Mouse (Mus musculus) hindbrain, embryonic 15.5 days (tissue): Measurements from ENCODE around the gene Gpatch8. TPM values are rescaled to one million over a fixed set of nuclear protein-coding genes. Genes with fewer than 3 reads are reported as not detected.

Experiments used
- ATAC-seq: fragments of 200-750 bp; cut with Nextera tagmentation; 2 replicates; pipeline ENCODE4 v1.8.0; 2017; ENCODE audit warnings: low read depth, moderate number of reproducible peaks, moderate TSS enrichment; ENCODE audit not compliant: low FRiP score
- H3K27ac ChIP-seq: fragments of 300-500 bp; sonication (generic); replicated peaks from 2 replicates; pipeline ENCODE4 v1.5.1; 2015; ENCODE audit warnings: mild to moderate bottlenecking, inconsistent platforms
- H3K27me3 ChIP-seq: fragments of 300-500 bp; sonication (generic); 2 replicates; pipeline ENCODE4 v1.6.1; 2015; ENCODE audit warnings: control low read depth, inconsistent platforms
- H3K36me3 ChIP-seq: fragments of 300-500 bp; sonication (generic); 2 replicates; pipeline ENCODE4 v1.6.1; 2015; ENCODE audit warnings: control low read depth, inconsistent platforms
- H3K4me1 ChIP-seq: fragments of 300-500 bp; sonication (generic); replicated peaks from 2 replicates; pipeline ENCODE4 v1.6.1; 2015; ENCODE audit warnings: control low read depth, inconsistent platforms
- H3K4me2 ChIP-seq: fragments of 300-500 bp; sonication (generic); 2 replicates; pipeline ENCODE4 v1.6.1; 2015; ENCODE audit warnings: moderate library complexity, mild to moderate bottlenecking, inconsistent platforms
- H3K4me3 ChIP-seq: fragments of 300-500 bp; sonication (generic); 2 replicates; pipeline ENCODE4 v1.5.1; 2015; ENCODE audit warnings: mild to moderate bottlenecking, inconsistent platforms
- H3K9ac ChIP-seq: fragments of 300-500 bp; sonication (generic); 2 replicates; pipeline ENCODE4 v1.6.1; 2015; ENCODE audit warnings: inconsistent platforms
- H3K9me3 ChIP-seq: fragments of 300-500 bp; sonication (generic); 2 replicates; pipeline ENCODE4 v1.6.1; 2016; ENCODE audit warnings: control low read depth, inconsistent platforms
- WGBS: fragments of 180-500 bp; shearing (Covaris S2); methylation state at CpG from one replicate; pipeline ENCODE4 v1.1.7; 2015; 5-methylcytosine and 5-hydroxymethylcytosine counted together
- polyA plus RNA-seq: library from polyadenylated mRNA; unstranded; fragments of >200 nt; fragmentation: Nextera tagmentation; extraction: Ambion mirVana; gene quantifications from 2 replicates; pipeline ENCODE4 v1.2.1, GENCODE M21; 2015

The Gpatch8 gene
- polyA plus RNA-seq, 1 experiment from 2014 or later, result 66.6 TPM

GRCm38 (mm10) chr11:102493241-102493640 lies 63.0 kb downstream of the Gpatch8 start:
- Histone ChIP-seq H3K4me2 (no peak overlapping the region), H3K27ac (no peak overlapping the region), H3K9me3 (no peaks in the 10 kb centered on the region), H3K4me1 (no peaks in the 10 kb centered on the region), H3K4me3 (no peak overlapping the region), H3K27me3 (no peaks in the 10 kb centered on the region), H3K9ac (no peak overlapping the region), H3K36me3 (peaks cover 28% of the 10 kb centered on the region)
- WGBS, result 90% methylated on average over 2 of the region's 2 CpGs
- no peak for ATAC-seq

- Histone ChIP-seq H3K36me3 (peaks cover 31% of the 10 kb centered on the region), H3K4me2 (no peak overlapping the region), H3K9ac (no peak overlapping the region), H3K27ac (no peak overlapping the region), H3K4me1 (no peaks in the 10 kb centered on the region), H3K9me3 (no peaks in the 10 kb centered on the region), H3K27me3 (no peaks in the 10 kb centered on the region), H3K4me3 (no peak overlapping the region)
- WGBS, result 95% methylated on average over 2 of the region's 2 CpGs
- ATAC-seq, result no peak
Measured at GRCm38 (mm10) chr11:102487901-102488300, 68.3 kb downstream of the Gpatch8 start.

- H3K9ac ChIP-seq, result no peak overlapping the region
- H3K4me3 ChIP-seq, result no peak overlapping the region
- H3K9me3 ChIP-seq, result no peaks in the 10 kb centered on the region
- H3K4me1 ChIP-seq, result no peaks in the 10 kb centered on the region
- no peaks in the 10 kb centered on the region for H3K27me3 ChIP-seq
- no peak overlapping the region for H3K27ac ChIP-seq
- WGBS, result 70% methylated on average over 11 of the region's 11 CpGs
- peaks cover 31% of the 10 kb centered on the region for H3K36me3 ChIP-seq
- H3K4me2 ChIP-seq, result no peak overlapping the region
- peak; percentile 77; the same call in 1 of the 2 replicates for ATAC-seq
Measured at GRCm38 (mm10) chr11:102486733-102487386, 69.3 kb downstream of the Gpatch8 start.

- ATAC-seq, result no peak
- Histone ChIP-seq H3K36me3 (peaks cover 63% of the 10 kb centered on the region), H3K27ac (no peak overlapping the region), H3K9ac (no peak overlapping the region), H3K4me1 (no peaks in the 10 kb centered on the region), H3K4me3 (no peak overlapping the region), H3K4me2 (no peak overlapping the region), H3K9me3 (no peaks in the 10 kb centered on the region), H3K27me3 (no peaks in the 10 kb centered on the region)
- WGBS, result 96% methylated on average over 10 of the region's 10 CpGs
Measured at GRCm38 (mm10) chr11:102481779-102482178, 74.4 kb downstream of the Gpatch8 start.

GRCm38 (mm10) chr11:102480897-102481296 lies 75.3 kb downstream of the Gpatch8 start:
- H3K4me1 ChIP-seq, result no peaks in the 10 kb centered on the region
- peaks cover 58% of the 10 kb centered on the region for H3K36me3 ChIP-seq
- H3K9ac ChIP-seq, result no peak overlapping the region
- H3K4me3 ChIP-seq, result no peak overlapping the region
- 76% methylated on average over 4 of the region's 4 CpGs for WGBS
- H3K27ac ChIP-seq, result no peak overlapping the region
- no peak for ATAC-seq
- no peaks in the 10 kb centered on the region for H3K27me3 ChIP-seq
- no peak overlapping the region for H3K4me2 ChIP-seq
- no peaks in the 10 kb centered on the region for H3K9me3 ChIP-seq

GRCm38 (mm10) chr11:102480111-102480510 lies 76.1 kb downstream of the Gpatch8 start:
- no peaks in the 10 kb centered on the region for H3K9me3 ChIP-seq
- H3K36me3 ChIP-seq, result peaks cover 53% of the 10 kb centered on the region
- H3K9ac ChIP-seq, result no peak overlapping the region
- no peak overlapping the region for H3K4me2 ChIP-seq
- no peak overlapping the region for H3K4me3 ChIP-seq
- ATAC-seq, result no peak
- H3K4me1 ChIP-seq, result no peaks in the 10 kb centered on the region
- no peaks in the 10 kb centered on the region for H3K27me3 ChIP-seq
- WGBS, result 98% methylated on average over 15 of the region's 15 CpGs
- no peak overlapping the region for H3K27ac ChIP-seq

- no peak overlapping the region for H3K4me2 ChIP-seq
- H3K9ac ChIP-seq, result no peak overlapping the region
- H3K4me3 ChIP-seq, result no peak overlapping the region
- no peaks in the 10 kb centered on the region for H3K4me1 ChIP-seq
- no peaks in the 10 kb centered on the region for H3K27me3 ChIP-seq
- 96% methylated on average over 23 of the region's 23 CpGs for WGBS
- no peak overlapping the region for H3K27ac ChIP-seq
- ATAC-seq, result no peak
- H3K36me3 ChIP-seq, result peaks cover 53% of the 10 kb centered on the region
- H3K9me3 ChIP-seq, result no peaks in the 10 kb centered on the region
Measured at GRCm38 (mm10) chr11:102479581-102479980, 76.6 kb downstream of the Gpatch8 start.

- Histone ChIP-seq H3K4me1 (no peaks in the 10 kb centered on the region), H3K36me3 (peaks cover 54% of the 10 kb centered on the region), H3K9me3 (no peaks in the 10 kb centered on the region), H3K9ac (no peak overlapping the region), H3K4me2 (no peak overlapping the region), H3K4me3 (no peak overlapping the region), H3K27ac (no peak overlapping the region), H3K27me3 (no peaks in the 10 kb centered on the region)
- ATAC-seq, result no peak
- WGBS, result 80% methylated on average over 3 of the region's 3 CpGs
Measured at GRCm38 (mm10) chr11:102478671-102479070, 77.5 kb downstream of the Gpatch8 start.

GRCm38 (mm10) chr11:102475027-102475426 lies 81.2 kb downstream of the Gpatch8 start:
- no peaks in the 10 kb centered on the region for H3K4me1 ChIP-seq
- H3K4me2 ChIP-seq, result no peak overlapping the region
- no peak overlapping the region for H3K27ac ChIP-seq
- H3K27me3 ChIP-seq, result no peaks in the 10 kb centered on the region
- H3K36me3 ChIP-seq, result peaks cover 32% of the 10 kb centered on the region
- 94% methylated on average over 3 of the region's 3 CpGs for WGBS
- no peak for ATAC-seq
- H3K9ac ChIP-seq, result no peak overlapping the region
- no peaks in the 10 kb centered on the region for H3K9me3 ChIP-seq
- H3K4me3 ChIP-seq, result no peak overlapping the region

- no peak within 1 kb of the TSS for H3K27ac ChIP-seq
- H3K4me1 ChIP-seq, result peaks cover 26% of the 10 kb centered on the region
- H3K4me3 ChIP-seq, result no peak within 1 kb of the TSS
- no peaks in the 10 kb centered on the region for H3K9me3 ChIP-seq
- no peak for ATAC-seq
- peaks cover 4% of the 10 kb centered on the region; the same call in 1 of the 2 replicates for H3K27me3 ChIP-seq
- no peak within 1 kb of the TSS for H3K9ac ChIP-seq
- H3K4me2 ChIP-seq, result no peak within 1 kb of the TSS
- 75% methylated on average over 11 of the region's 11 CpGs for WGBS
- 0 out of 2 replicates have a peak, but pooled peaks cover 3% of the 10 kb centered on the region for H3K36me3 ChIP-seq
Measured at GRCm38 (mm10) chr11:102469648-102470357, 86.4 kb downstream of the Gpatch8 start, which contains the start of gene Itga2b. Gene Itga2b, minus strand, starts transcription at chr11:102470122.

- peak overlapping the region; percentile 55 for H3K27ac ChIP-seq
- no peaks in the 10 kb centered on the region for H3K9me3 ChIP-seq
- peak overlapping the region; percentile 86 for H3K4me2 ChIP-seq
- no peaks in the 10 kb centered on the region for H3K36me3 ChIP-seq
- peak overlapping the region; percentile 42 for H3K9ac ChIP-seq
- WGBS, result 1% methylated on average over 37 of the region's 37 CpGs
- peaks cover 5% of the 10 kb centered on the region; the same call in 1 of the 2 replicates for H3K27me3 ChIP-seq
- peaks cover 26% of the 10 kb centered on the region for H3K4me1 ChIP-seq
- peak overlapping the region; percentile 44 for H3K4me3 ChIP-seq
- ATAC-seq, result peak; percentile 89
Measured at GRCm38 (mm10) chr11:102467041-102467631, 89.1 kb downstream of the Gpatch8 start.
